Mouse (Mus musculus): ENCODE data around the gene Pgbd5. TPM values are rescaled to one million over a fixed set of nuclear protein-coding genes. Genes with fewer than 3 reads are reported as not detected.

The Pgbd5 gene
- polyA plus RNA-seq, 1 experiment: 0.19 TPM

DNA sequence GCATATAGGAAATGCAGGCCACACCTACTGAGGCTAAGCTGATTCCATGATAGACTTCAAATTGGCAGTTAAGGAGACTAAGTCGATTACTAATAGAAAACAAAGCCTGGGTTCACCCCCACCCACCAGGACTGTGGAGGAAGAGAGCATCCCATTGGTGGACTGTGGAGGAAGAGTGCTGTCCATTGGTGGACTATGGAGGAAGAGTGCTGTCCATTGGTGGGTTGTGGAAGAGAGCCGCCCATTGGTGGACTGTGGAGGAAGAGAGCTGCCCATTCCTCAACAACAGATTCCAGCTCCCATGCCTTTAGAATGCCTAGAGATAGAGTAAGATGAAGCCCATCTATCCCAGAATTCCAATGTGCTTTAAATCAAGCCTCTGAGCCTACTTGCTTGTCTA is 42.9 kb downstream of the Pgbd5 start:
- H3K79me2 ChIP-seq (ENCODE audit: control insufficient read depth, insufficient read depth): no peaks in the 10 kb centered on the region
- no peak overlapping the region for H3ac ChIP-seq (ENCODE audit: control insufficient read depth, insufficient read length)
- TF ChIP-seq MYOG (IDR thresholded peaks at IDR 0.05; ENCODE audit: control insufficient read depth in 1 of 3, insufficient read depth in 1 of 3, insufficient read length in 2 of 3, low read depth in 2 of 3) (no peak), MYOD1 (IDR thresholded peaks at IDR 0.05; ENCODE audit: control insufficient read depth in 1 of 3, insufficient read length in 2 of 3, low read depth in 2 of 3) (no peak), MAX (IDR thresholded peaks at IDR 0.05; ENCODE audit: low read depth) (no peak), E2F4 (IDR thresholded peaks at IDR 0.05; ENCODE audit: insufficient read depth) (no peak), REST (IDR thresholded peaks at IDR 0.05; ENCODE audit: insufficient read depth, insufficient read length) (no peak), SRF (IDR thresholded peaks at IDR 0.05; ENCODE audit: control insufficient read depth, insufficient read length, low read depth) (no peak), USF1 (IDR thresholded peaks at IDR 0.05; ENCODE audit: low read depth) (no peak), POLR2AphosphoS2 (IDR thresholded peaks at IDR 0.05; ENCODE audit: insufficient read length, low read depth) (no peak), TCF3 (IDR thresholded peaks at IDR 0.05; ENCODE audit: insufficient read length, low read depth) (no peak), POLR2A (IDR thresholded peaks at IDR 0.05; ENCODE audit: insufficient read length, low read depth) (no peak), TCF12 (IDR thresholded peaks at IDR 0.05; ENCODE audit: insufficient read depth, poor library complexity, severe bottlenecking) (no peak)
- no peak overlapping the region for H3K4me3 ChIP-seq
- H3K27me3 ChIP-seq (ENCODE audit: control insufficient read depth, insufficient read depth, insufficient read length): peaks cover 34% of the 10 kb centered on the region
- no peak overlapping the region for H3K4me2 ChIP-seq (ENCODE audit: low read depth)
- H3K36me3 ChIP-seq (ENCODE audit: control insufficient read depth, insufficient read depth): no peaks in the 10 kb centered on the region

DNA sequence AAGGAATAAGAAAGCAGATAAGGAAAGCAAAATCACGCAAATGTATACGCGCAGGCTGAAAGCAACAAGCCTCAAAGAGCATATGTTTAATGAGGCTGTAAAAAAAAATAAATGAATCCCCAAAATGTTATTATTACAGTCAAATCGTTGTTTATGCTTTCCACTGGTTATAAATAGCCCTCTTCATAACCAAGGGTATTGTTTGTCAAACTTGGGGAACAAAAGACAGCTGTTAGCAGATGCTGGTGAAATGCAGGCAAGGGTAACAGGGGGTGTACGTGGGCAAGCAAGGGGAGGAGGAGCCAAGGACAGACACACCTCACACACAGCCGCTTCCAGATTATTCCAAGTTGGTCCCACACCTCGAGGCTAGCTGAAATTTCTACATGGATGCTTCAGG is 44.1 kb downstream of the Pgbd5 start:
- Histone ChIP-seq H3K27me3 (ENCODE audit: control insufficient read depth, insufficient read depth, insufficient read length) (peaks cover 26% of the 10 kb centered on the region), H3ac (ENCODE audit: control insufficient read depth, insufficient read length) (no peak overlapping the region), H3K79me2 (ENCODE audit: control insufficient read depth, insufficient read depth) (no peaks in the 10 kb centered on the region), H3K4me2 (ENCODE audit: low read depth) (no peak overlapping the region), H3K4me3 (no peak overlapping the region), H3K36me3 (ENCODE audit: control insufficient read depth, insufficient read depth) (no peaks in the 10 kb centered on the region)
- TF ChIP-seq USF1 (IDR thresholded peaks at IDR 0.05; ENCODE audit: low read depth) (no peak), REST (IDR thresholded peaks at IDR 0.05; ENCODE audit: insufficient read depth, insufficient read length) (no peak), MYOD1 (IDR thresholded peaks at IDR 0.05; ENCODE audit: control insufficient read depth in 1 of 3, insufficient read length in 2 of 3, low read depth in 2 of 3) (no peak), SRF (IDR thresholded peaks at IDR 0.05; ENCODE audit: control insufficient read depth, insufficient read length, low read depth) (no peak), TCF3 (IDR thresholded peaks at IDR 0.05; ENCODE audit: insufficient read length, low read depth) (no peak), POLR2AphosphoS2 (IDR thresholded peaks at IDR 0.05; ENCODE audit: insufficient read length, low read depth) (no peak), MYOG (IDR thresholded peaks at IDR 0.05; ENCODE audit: control insufficient read depth in 1 of 3, insufficient read depth in 1 of 3, insufficient read length in 2 of 3, low read depth in 2 of 3) (no peak), E2F4 (IDR thresholded peaks at IDR 0.05; ENCODE audit: insufficient read depth) (no peak), POLR2A (IDR thresholded peaks at IDR 0.05; ENCODE audit: insufficient read length, low read depth) (no peak), MAX (IDR thresholded peaks at IDR 0.05; ENCODE audit: low read depth) (no peak), TCF12 (IDR thresholded peaks at IDR 0.05; ENCODE audit: insufficient read depth, poor library complexity, severe bottlenecking) (no peak), CEBPB (IDR thresholded peaks at IDR 0.05; ENCODE audit: insufficient read depth, poor library complexity, severe bottlenecking) (no peak)

DNA sequence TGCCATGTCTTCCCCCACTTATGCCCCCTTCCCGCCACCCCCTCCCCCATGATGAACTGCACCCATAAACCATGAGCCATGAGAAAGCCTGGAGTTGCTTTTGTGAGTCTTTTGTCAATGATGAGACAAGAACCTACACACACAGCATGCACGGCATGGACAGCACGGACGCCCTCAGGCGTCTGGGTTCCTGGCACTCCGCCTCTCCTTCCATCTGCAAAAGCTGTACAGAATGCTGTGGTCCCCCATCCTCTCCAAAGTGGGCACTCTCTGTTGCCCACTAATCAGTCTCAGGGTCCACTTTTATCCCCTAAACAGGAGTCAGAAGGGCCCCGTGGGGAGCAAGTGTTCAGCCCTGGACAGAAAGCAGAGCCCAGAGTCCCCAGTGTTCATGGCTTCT is 44.5 kb downstream of the Pgbd5 start:
- Histone ChIP-seq H3K4me2 (ENCODE audit: low read depth) (no peak overlapping the region), H3K36me3 (ENCODE audit: control insufficient read depth, insufficient read depth) (no peaks in the 10 kb centered on the region), H3K27me3 (ENCODE audit: control insufficient read depth, insufficient read depth, insufficient read length) (peaks cover 26% of the 10 kb centered on the region), H3K79me2 (ENCODE audit: control insufficient read depth, insufficient read depth) (no peaks in the 10 kb centered on the region), H3ac (ENCODE audit: control insufficient read depth, insufficient read length) (no peak overlapping the region), H3K4me3 (no peak overlapping the region)
- no peak for TF ChIP-seq POLR2AphosphoS2 (IDR thresholded peaks at IDR 0.05; ENCODE audit: insufficient read length, low read depth)
- TF ChIP-seq MYOG (IDR thresholded peaks at IDR 0.05; ENCODE audit: control insufficient read depth in 1 of 3, insufficient read depth in 1 of 3, insufficient read length in 2 of 3, low read depth in 2 of 3): no peak
- no peak for TF ChIP-seq TCF12 (IDR thresholded peaks at IDR 0.05; ENCODE audit: insufficient read depth, poor library complexity, severe bottlenecking)
- TF ChIP-seq MAX (IDR thresholded peaks at IDR 0.05; ENCODE audit: low read depth): no peak

DNA sequence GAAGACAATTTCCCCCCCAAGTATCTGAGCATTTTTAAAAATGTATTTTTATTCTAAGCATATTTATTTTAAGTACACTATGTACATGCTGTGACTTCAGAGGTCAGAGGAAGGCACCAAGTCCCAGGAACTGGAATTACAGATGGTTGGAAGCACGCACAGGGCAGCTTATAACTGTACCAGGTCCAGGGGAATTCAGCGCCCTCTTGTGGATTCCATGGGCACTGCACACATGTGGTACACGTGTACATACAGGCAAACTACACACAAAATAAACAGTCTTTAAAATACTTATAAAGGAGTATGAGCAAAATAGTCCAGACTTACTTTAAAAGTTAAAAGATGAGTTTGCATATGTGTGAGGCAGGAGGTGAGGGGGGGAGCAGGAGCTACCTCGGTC is 45.5 kb downstream of the Pgbd5 start:
- Histone ChIP-seq H3K4me2 (ENCODE audit: low read depth) (no peak overlapping the region), H3ac (ENCODE audit: control insufficient read depth, insufficient read length) (no peak overlapping the region), H3K4me3 (no peak overlapping the region), H3K36me3 (ENCODE audit: control insufficient read depth, insufficient read depth) (no peaks in the 10 kb centered on the region), H3K27me3 (ENCODE audit: control insufficient read depth, insufficient read depth, insufficient read length) (peaks cover 26% of the 10 kb centered on the region), H3K79me2 (ENCODE audit: control insufficient read depth, insufficient read depth) (no peaks in the 10 kb centered on the region)
- TF ChIP-seq TCF3 (IDR thresholded peaks at IDR 0.05; ENCODE audit: insufficient read length, low read depth): no peak
- no peak for TF ChIP-seq POLR2AphosphoS2 (IDR thresholded peaks at IDR 0.05; ENCODE audit: insufficient read length, low read depth)
- TF ChIP-seq MYOD1 (IDR thresholded peaks at IDR 0.05; ENCODE audit: control insufficient read depth in 1 of 3, insufficient read length in 2 of 3, low read depth in 2 of 3): no peak
- no peak for TF ChIP-seq CEBPB (IDR thresholded peaks at IDR 0.05; ENCODE audit: insufficient read depth, poor library complexity, severe bottlenecking)
- TF ChIP-seq TCF12 (IDR thresholded peaks at IDR 0.05; ENCODE audit: insufficient read depth, poor library complexity, severe bottlenecking): no peak
- no peak for TF ChIP-seq MAX (IDR thresholded peaks at IDR 0.05; ENCODE audit: low read depth)
- TF ChIP-seq POLR2A (IDR thresholded peaks at IDR 0.05; ENCODE audit: insufficient read length, low read depth): no peak
- TF ChIP-seq SRF (IDR thresholded peaks at IDR 0.05; ENCODE audit: control insufficient read depth, insufficient read length, low read depth): no peak

DNA sequence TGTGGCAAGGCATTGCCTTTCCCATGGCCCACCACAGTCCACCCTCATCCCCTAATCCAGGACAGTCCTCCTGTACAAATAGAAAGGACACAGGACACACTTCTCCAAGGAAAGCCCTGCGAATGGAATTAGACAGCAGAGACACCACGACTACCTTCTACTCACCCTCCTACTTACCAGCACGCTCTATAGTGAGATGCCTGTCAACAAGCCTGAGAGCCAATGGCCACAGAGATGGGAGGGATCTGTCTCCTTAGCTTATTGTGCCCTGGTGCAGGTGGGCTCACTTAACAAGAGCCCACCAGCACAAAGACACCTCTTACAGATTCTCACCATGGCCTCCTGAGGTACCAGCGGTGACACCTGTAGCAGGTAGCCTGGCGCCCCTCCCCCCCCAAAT is 46.4 kb downstream of the Pgbd5 start:
- no peak overlapping the region for H3K4me2 ChIP-seq (ENCODE audit: low read depth)
- no peak overlapping the region for H3K4me3 ChIP-seq
- no peaks in the 10 kb centered on the region for H3K79me2 ChIP-seq (ENCODE audit: control insufficient read depth, insufficient read depth)
- peaks cover 22% of the 10 kb centered on the region for H3K27me3 ChIP-seq (ENCODE audit: control insufficient read depth, insufficient read depth, insufficient read length)
- H3K36me3 ChIP-seq (ENCODE audit: control insufficient read depth, insufficient read depth): no peaks in the 10 kb centered on the region
- H3ac ChIP-seq (ENCODE audit: control insufficient read depth, insufficient read length): no peak overlapping the region
- TF ChIP-seq MYOD1 (IDR thresholded peaks at IDR 0.05; ENCODE audit: control insufficient read depth in 1 of 3, insufficient read length in 2 of 3, low read depth in 2 of 3) (no peak), POLR2A (IDR thresholded peaks at IDR 0.05; ENCODE audit: insufficient read length, low read depth) (no peak), TCF12 (IDR thresholded peaks at IDR 0.05; ENCODE audit: insufficient read depth, poor library complexity, severe bottlenecking) (no peak), MYOG (IDR thresholded peaks at IDR 0.05; ENCODE audit: control insufficient read depth in 1 of 3, insufficient read depth in 1 of 3, insufficient read length in 2 of 3, low read depth in 2 of 3) (no peak), TCF3 (IDR thresholded peaks at IDR 0.05; ENCODE audit: insufficient read length, low read depth) (no peak)

Data from myocyte (in vitro differentiated cells).